Mouse (Mus musculus) lung, embryonic 14.5 days (tissue): ENCODE measurements around the gene Frmd8. TPM values are rescaled to one million over a fixed set of nuclear protein-coding genes. Genes with fewer than 3 reads are reported as not detected.
A peak's percentile ranks its signal among the peaks of the same experiment; 100 is the strongest.

Source experiments
- ATAC-seq: fragments of 200-750 bp; cut with Nextera tagmentation; 2 replicates; pipeline ENCODE4 v1.8.0; 2017; ENCODE audit warnings: mild to moderate bottlenecking, moderate TSS enrichment, moderate library complexity; ENCODE audit not compliant: insufficient read depth
- DNase-seq: peaks from one replicate; pipeline ENCODE4 v3.0.0-alpha.2; 2015
- H3K27ac ChIP-seq: fragments of 300-500 bp; sonication (generic); 2 replicates; pipeline ENCODE4 v1.5.1; 2014; ENCODE audit warnings: low read depth, mild to moderate bottlenecking, moderate library complexity
- H3K27me3 ChIP-seq: fragments of 300-500 bp; sonication (generic); 2 replicates; pipeline ENCODE4 v1.6.1; 2014; ENCODE audit warnings: low read length, control low read depth; ENCODE audit not compliant: insufficient read depth
- H3K36me3 ChIP-seq: fragments of 300-500 bp; sonication (generic); 2 replicates; pipeline ENCODE4 v1.6.1; 2014; ENCODE audit warnings: control low read depth; ENCODE audit not compliant: insufficient read depth
- H3K4me1 ChIP-seq: fragments of 300-500 bp; sonication (generic); 2 replicates; pipeline ENCODE4 v1.6.1; 2014; ENCODE audit warnings: antibody characterized with exemption, control low read depth; ENCODE audit not compliant: insufficient read depth
- H3K4me2 ChIP-seq: fragments of 300-500 bp; sonication (generic); 2 replicates; pipeline ENCODE4 v1.6.1; 2014; ENCODE audit warnings: mild to moderate bottlenecking
- H3K4me3 ChIP-seq: fragments of 300-500 bp; sonication (generic); 2 replicates; pipeline ENCODE4 v1.5.1; 2014; ENCODE audit warnings: low read depth, low read length
- H3K9ac ChIP-seq: fragments of 300-500 bp; sonication (generic); 2 replicates; pipeline ENCODE4 v1.6.1; 2014
- H3K9me3 ChIP-seq: fragments of 300-500 bp; sonication (generic); 2 replicates; pipeline ENCODE4 v1.6.1; 2016; ENCODE audit warnings: low read depth, low read length, control low read depth
- CTCF ChIP-seq: IDR thresholded peaks from 2 replicates; pipeline ENCODE4 v1.5.1; 2016; ENCODE audit warnings: antibody characterized with exemption, low read depth
- WGBS: fragments of 180-500 bp; shearing (Covaris S2); extraction: QIAGEN DNeasy Blood & Tissue Kit; methylation state at CpG from one replicate; pipeline ENCODE4 v1.1.7; 2014; 5-methylcytosine and 5-hydroxymethylcytosine counted together
- polyA plus RNA-seq: library from polyadenylated mRNA; unstranded; fragments of >200 nt; fragmentation: Nextera tagmentation; extraction: Ambion mirVana; gene quantifications from 2 replicates; pipeline ENCODE4 v1.2.1, GENCODE M21; 2014

Frmd8 gene
- polyA plus RNA-seq, 1 experiment from 2014 or later, result 42.2 TPM

- peak within 1 kb of the TSS; percentile 91 for H3K4me3 ChIP-seq
- H3K9me3 ChIP-seq, result no peaks in the 10 kb centered on the region
- no peaks in the 10 kb centered on the region for H3K27me3 ChIP-seq
- peaks cover 11% of the 10 kb centered on the region; the same call in 1 of the 2 replicates for H3K4me1 ChIP-seq
- peak within 1 kb of the TSS; percentile 96 for H3K9ac ChIP-seq
- peaks cover 24% of the 10 kb centered on the region for H3K36me3 ChIP-seq
- peak within 1 kb of the TSS; percentile 85 for H3K4me2 ChIP-seq
- ATAC-seq (no peak; the same call in 1 of the 2 replicates), DNase-seq (no peak)
- WGBS, result 18% methylated on average over 13 of the region's 13 CpGs
- H3K27ac ChIP-seq, result peak within 1 kb of the TSS; percentile 91
- TF ChIP-seq CTCF, result no peak
Measured at GRCm38 (mm10) chr19:5913007-5913719, 38.1 kb upstream of the Frmd8 start, which contains the start of gene Dpf2. Gene Dpf2, minus strand, starts transcription at chr19:5913010.

- no peaks in the 10 kb centered on the region for H3K9me3 ChIP-seq
- H3K4me2 ChIP-seq, result peak overlapping the region; percentile 85
- H3K4me1 ChIP-seq, result peaks cover 11% of the 10 kb centered on the region; the same call in 1 of the 2 replicates
- peak overlapping the region; percentile 96 for H3K9ac ChIP-seq
- H3K27me3 ChIP-seq, result no peaks in the 10 kb centered on the region
- ATAC-seq (peak; percentile 97), DNase-seq (peak; percentile 100)
- H3K27ac ChIP-seq, result peak overlapping the region; percentile 91
- TF ChIP-seq CTCF, result peak; percentile 44; the same call in 1 of the 2 replicates
- peak overlapping the region; percentile 91 for H3K4me3 ChIP-seq
- under 1% methylated on average over 59 of the region's 59 CpGs for WGBS
- peaks cover 19% of the 10 kb centered on the region for H3K36me3 ChIP-seq
Measured at GRCm38 (mm10) chr19:5912103-5913006, 37.3 kb upstream of the Frmd8 start.

- DNase-seq (no peak), ATAC-seq (no peak)
- peaks cover 11% of the 10 kb centered on the region; the same call in 1 of the 2 replicates for H3K4me1 ChIP-seq
- H3K27ac ChIP-seq, result peak overlapping the region; percentile 91
- no peaks in the 10 kb centered on the region for H3K9me3 ChIP-seq
- peaks cover 19% of the 10 kb centered on the region for H3K36me3 ChIP-seq
- peak overlapping the region; percentile 91 for H3K4me3 ChIP-seq
- H3K4me2 ChIP-seq, result peak overlapping the region; percentile 72
- no peaks in the 10 kb centered on the region for H3K27me3 ChIP-seq
- H3K9ac ChIP-seq, result peak overlapping the region; percentile 96
- no peak for TF ChIP-seq CTCF
- WGBS, result 2% methylated on average over 14 of the region's 14 CpGs
Measured at GRCm38 (mm10) chr19:5911430-5912102, 36.5 kb upstream of the Frmd8 start.

GRCm38 (mm10) chr19:5910221-5910620, 35.1 kb upstream of the Frmd8 start:
- Histone ChIP-seq H3K27me3 (no peaks in the 10 kb centered on the region), H3K9ac (no peak overlapping the region), H3K4me3 (no peak overlapping the region; the same call in 1 of the 2 replicates), H3K9me3 (no peaks in the 10 kb centered on the region), H3K27ac (no peak overlapping the region), H3K4me1 (peaks cover 11% of the 10 kb centered on the region; the same call in 1 of the 2 replicates), H3K36me3 (peaks cover 24% of the 10 kb centered on the region), H3K4me2 (peak overlapping the region; percentile 72)
- DNase-seq (no peak), ATAC-seq (no peak)
- WGBS, result 42% methylated on average over 6 of the region's 6 CpGs
- no peak for TF ChIP-seq CTCF

GRCm38 (mm10) chr19:5907275-5907674, 32.2 kb upstream of the Frmd8 start:
- Histone ChIP-seq H3K4me3 (no peak overlapping the region), H3K36me3 (peaks cover 53% of the 10 kb centered on the region), H3K4me1 (peaks cover 8% of the 10 kb centered on the region; the same call in 1 of the 2 replicates), H3K27ac (no peak overlapping the region), H3K4me2 (no peak overlapping the region), H3K9ac (no peak overlapping the region), H3K27me3 (no peaks in the 10 kb centered on the region), H3K9me3 (no peaks in the 10 kb centered on the region)
- DNase-seq (no peak), ATAC-seq (no peak)
- WGBS, result 86% methylated on average over 3 of the region's 3 CpGs
- no peak for TF ChIP-seq CTCF

GRCm38 (mm10) chr19:5894002-5894678, 19.1 kb upstream of the Frmd8 start, which contains the start of gene Tigd3:
Gene Tigd3, minus strand, starts transcription at chr19:5894149.
- H3K4me1 ChIP-seq, result 0 out of 2 replicates have a peak, but pooled peaks cover 3% of the 10 kb centered on the region
- H3K4me2 ChIP-seq, result peak within 1 kb of the TSS; percentile 89
- H3K27ac ChIP-seq, result peak within 1 kb of the TSS; percentile 30; the same call in 1 of the 2 replicates
- ATAC-seq, result peak; percentile 97
- H3K27me3 ChIP-seq, result no peaks in the 10 kb centered on the region
- H3K9ac ChIP-seq, result peak within 1 kb of the TSS; percentile 75
- DNase-seq, result peak; percentile 99
- H3K36me3 ChIP-seq, result peaks cover 35% of the 10 kb centered on the region
- no peak for TF ChIP-seq CTCF
- H3K4me3 ChIP-seq, result peak within 1 kb of the TSS; percentile 63
- H3K9me3 ChIP-seq, result no peaks in the 10 kb centered on the region
- 2% methylated on average over 36 of the region's 36 CpGs for WGBS
